Mouse (Mus musculus): Measurements from ENCODE around the gene Zc3h4.

DNA sequence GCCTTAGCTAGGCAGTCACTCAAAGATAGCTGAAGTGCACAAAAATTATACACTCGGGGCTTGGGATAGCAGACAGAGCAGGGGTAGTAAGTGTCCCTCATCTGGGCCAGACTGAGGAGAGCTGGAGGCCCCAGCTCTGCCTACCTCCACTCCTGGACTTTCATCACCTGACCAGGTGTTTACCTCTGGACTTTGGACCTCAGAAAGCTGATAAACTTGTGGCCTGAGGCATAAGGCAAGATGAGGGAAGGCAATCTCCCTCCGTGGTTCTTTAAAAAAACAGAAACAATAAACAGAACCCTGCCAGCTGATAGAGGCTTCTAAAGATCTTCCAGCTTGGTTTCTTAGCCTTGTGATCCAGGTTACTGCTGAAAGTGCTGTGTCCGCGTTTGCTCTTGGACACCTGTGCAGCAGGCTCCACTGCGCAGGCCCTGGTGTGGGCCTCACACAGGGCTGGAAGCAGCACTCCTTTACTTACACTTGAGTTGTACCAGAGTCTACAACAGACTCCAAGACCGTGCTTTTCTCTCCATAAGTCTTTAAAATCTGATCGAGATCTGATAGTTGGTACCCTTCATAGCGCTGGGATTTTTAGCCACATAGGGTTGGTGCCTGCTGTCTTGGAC is 19.9 kb downstream of the Zc3h4 start:
- no peak for TF ChIP-seq CTCF (IDR thresholded peaks at IDR 0.05; ENCODE audit: low read depth)
- no peak for TF ChIP-seq EP300 (optimal IDR thresholded peaks at IDR 0.05)

All from stomach, postnatal 0 days (tissue).